Mouse (Mus musculus) thymus, postnatal 36 days (tissue): ENCODE data around the gene Pum2.
"Not testable (repeated sequence)": the region's sequence is repeated elsewhere in the genome, so short reads cannot be mapped to it uniquely, and the experiment has no call there.

ENCODE experiments used
- DNase-seq, 2 experiments: peaks; one replicate each; pipeline ENCODE4 v3.0.0; 2022; ENCODE audit warnings: mixed read lengths in 2 of 2

Gene Pum2

DNA sequence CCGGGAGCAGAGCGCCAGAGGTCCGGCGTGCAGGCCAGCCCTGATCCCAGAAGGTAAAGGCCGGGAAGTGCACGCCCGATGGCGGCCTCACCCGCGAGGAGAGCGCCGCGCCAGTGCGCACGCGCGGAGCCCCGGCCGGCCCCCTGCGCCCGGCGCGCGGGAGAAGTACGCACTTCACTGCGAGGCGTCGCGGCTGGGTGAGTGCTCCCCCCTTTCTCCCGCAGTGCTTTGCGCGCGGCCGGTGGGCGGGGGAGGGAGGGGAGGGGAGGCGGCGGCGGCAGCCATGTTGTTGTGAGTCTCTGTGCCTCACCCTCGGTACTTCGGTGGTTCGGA is at the start of gene Pum2:
Gene Pum2 (plus strand): TSS at position 161 of the 333 bp plus-strand sequence.
- peak; percentile 93 to 95 for DNase-seq

DNA sequence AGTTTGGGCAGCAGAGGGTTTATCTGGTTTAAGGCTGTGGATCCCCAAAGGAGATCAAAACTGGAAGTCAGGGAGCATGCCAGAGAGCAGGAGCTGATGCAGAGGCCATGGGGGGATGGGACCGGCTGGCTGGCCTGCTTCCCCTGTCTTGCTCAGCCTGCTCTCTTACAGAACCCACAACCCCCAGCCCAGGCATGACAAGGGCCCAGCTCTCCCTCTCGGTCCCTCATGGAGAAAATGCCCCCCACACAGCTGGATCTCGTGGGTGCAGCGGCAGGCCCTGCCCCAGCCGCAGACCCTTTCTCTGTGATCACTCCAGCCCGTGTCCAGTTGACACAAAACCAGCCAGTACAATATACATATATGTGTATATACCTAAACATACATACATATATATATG is 44.4 kb upstream of the Pum2 start:
- DNase-seq: peak in 1 of 2 experiments; percentile 6

DNA sequence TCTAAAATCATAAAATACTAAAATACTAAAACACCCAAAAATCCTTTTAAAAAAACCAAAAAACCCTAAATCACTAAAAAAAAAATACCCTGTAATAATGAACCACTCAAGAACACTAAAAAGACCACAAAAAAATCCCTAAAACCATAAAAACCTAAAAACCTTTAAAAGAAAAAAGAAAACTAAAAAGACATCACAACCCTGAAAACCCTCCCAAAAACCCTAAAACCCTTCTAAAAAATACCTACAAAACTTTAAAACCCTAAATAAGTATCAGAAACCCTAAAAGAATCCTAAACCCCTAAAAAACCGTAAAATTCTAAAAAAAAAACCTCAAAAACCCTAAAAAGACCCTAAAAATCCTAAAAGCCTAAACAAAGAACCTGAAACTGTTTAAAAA is 42.2 kb upstream of the Pum2 start:
- DNase-seq: no peak

DNA sequence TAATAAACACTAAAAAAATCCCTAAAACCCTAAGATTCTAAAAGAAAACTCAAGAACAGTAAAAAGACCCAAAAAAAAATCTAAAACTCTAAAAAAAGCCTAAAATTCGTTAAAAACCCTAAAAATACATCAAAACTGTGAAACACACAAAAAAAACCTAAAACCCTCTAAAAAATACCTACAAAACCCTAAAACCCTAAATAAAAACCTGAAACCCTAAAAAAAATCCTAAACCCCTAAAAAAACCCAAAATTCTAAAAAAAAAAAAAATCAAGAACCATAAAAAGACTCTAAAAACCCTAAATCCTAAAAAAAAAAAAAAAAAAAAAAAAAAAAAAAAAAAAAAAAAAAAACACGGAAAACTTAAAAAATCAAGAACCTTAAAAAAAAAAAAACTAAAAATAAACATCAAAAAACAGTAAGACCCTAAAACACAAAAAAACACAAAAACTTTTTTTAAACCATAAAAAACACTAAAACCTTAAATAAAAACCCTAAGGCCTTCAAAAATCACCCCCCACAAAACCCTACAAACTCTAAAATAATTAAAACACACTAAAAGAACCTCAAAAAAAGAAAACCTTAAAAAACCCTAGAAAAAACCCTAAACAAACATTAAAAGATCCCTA is 41.1 kb upstream of the Pum2 start:
- DNase-seq: no peak

DNA sequence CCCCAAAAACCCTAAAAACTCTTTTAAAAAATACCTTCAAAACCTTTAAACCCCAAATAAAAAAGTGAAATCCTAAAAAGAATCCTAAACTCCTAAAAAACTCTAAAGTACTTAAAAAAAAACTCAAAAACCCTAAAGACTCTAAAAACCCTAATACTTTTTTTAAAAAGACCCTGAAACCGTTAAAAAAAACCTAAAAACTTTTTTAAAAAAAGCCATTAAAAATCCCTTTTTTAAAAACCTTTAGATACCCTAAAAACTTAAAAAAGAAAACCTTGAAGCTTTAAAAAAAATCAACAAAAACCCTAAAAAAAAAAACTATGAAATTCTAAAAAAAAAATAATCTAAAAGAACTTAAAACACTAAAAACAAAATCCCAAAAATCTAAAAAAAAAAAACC is 39.6 kb upstream of the Pum2 start:
- DNase-seq: no peak

DNA sequence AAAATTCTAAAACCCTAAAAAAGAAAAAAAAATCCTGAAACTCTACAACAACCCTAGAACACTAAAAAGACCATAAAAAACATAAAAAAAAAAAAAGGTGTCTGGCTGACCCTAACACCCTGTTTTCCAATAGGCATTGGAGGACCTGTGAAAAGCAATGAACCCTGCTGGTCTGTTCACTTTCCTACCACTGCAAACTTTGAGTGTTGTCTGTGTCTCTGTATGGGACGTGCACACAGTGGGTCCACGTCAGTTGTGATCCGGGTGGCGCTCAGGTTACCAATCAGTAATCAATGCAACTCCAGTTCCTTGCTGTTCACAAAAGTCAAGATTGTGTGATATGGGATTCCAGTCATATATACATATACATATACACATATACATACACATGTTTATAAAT is 38.4 kb upstream of the Pum2 start:
- no peak for DNase-seq

DNA sequence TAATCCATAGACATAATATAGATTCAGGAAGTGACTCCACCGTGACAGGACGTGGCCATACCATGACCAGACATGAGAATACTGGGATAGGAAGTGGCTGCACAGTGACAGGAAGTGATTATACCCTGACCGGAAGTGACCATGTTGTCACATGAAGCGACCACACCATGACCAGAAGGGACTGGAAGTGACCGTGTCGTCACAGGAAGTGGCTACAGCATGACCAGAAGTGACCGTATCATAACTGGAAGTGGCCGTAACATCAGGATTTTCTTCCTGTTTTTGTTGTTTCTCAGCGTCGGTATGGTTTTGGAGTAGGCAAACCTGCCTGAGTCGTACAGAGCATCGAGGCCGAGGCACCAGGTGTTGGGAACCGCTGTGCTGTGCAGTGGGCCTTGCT is 37.0 kb upstream of the Pum2 start:
- DNase-seq: no peak

DNA sequence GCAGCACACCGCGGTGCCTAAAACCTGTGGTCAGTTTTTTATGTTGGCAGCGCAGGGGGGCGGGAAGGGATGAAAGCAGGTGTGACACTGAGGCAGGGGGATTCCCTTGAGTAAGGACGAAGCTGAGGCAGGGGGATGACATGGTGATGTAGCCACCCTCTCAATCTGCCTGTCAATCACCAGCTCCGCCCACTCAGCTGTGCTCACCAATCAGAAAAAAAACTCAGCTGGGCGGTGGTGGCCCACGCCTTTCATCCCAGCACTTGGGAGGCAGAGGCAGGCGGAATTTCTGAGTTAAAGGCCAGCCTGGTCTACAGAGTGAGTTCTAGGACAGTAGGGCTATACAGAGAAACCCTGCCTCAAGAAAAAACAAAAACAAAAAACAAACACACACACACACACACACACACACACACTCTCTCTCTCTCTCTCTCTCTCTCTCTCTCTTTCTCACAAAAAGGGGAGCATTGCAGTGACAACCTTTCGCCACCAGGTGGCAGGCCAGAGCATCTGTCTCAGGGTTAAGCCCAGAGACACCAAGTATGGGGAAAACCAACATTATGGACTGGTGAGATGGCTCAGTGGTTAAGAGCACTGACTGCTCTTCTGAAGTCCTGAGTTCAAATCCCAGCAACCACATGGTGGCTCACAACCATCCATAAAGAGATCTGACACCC is 35.4 kb upstream of the Pum2 start:
- DNase-seq: peak; percentile 85 to 87

DNA sequence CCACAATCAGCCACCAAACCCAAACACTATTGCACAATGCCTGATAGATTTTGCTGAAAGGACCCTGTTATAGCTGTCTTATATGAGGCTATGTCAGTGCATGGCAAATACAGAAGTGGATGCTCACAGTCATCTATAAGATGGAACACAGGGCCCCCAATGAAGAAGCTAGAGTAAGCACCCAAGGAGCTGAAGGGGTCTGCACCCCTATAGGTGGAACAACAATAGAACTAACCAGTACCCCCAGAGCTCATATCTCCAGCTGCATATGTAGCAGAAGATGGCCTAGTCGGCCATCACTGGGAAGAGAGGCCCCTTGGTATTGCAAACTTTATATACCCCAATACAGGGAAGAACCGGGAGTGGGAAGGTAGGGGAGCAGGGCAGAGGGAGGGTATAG is 33.7 kb upstream of the Pum2 start:
- DNase-seq: not testable (repeated sequence)

DNA sequence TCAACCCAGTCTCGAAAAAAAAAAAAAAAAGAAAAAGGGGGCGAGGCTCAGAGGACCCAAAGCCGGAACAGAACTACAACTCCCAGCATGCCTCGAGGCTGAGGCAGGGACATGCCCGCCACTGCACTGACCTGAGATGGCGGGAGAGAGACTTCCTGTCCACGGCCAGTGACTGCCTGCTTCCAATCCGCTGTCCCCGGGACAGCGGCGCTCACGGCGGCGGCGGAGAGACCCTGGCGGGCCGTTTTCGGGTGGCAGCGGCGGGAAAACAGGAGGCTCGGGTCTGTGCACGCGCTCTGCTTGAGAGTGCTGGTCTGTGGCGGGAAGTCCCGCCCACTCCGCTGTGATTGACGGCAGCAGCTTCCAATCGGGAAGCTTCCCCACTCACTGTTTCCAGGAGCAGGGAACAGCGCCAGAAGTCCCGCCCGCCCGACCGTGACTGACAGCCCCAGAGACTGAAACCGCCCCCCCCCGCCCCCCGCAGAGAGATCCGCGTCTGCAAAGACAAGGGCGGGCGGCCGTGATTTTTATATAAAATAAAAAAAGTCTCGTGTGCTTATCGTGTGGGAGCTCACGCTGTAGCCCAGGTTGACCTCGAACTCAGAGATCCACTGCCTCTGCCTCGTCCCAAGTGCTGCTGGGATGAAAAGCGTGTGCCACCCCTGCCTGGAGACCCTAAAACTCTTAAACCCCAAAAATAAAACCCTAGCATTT is 33.1 kb upstream of the Pum2 start:
- DNase-seq: peak; percentile 98 to 99

DNA sequence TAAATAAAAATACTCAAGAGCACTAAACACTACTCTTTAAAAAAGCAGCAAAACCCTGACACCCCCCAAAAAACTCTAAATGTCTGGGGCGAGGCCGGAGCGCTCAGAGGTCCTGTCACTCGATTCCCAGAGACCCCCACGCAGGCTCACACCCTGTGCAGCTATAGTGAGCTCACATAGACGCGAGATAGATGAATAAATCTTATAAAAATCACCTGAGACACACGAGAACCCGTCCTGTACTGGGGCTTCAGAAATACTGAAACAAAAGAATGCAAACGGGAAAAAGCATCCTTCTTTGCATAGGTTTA is 32.6 kb upstream of the Pum2 start:
- DNase-seq: peak in 1 of 2 experiments; percentile 34

DNA sequence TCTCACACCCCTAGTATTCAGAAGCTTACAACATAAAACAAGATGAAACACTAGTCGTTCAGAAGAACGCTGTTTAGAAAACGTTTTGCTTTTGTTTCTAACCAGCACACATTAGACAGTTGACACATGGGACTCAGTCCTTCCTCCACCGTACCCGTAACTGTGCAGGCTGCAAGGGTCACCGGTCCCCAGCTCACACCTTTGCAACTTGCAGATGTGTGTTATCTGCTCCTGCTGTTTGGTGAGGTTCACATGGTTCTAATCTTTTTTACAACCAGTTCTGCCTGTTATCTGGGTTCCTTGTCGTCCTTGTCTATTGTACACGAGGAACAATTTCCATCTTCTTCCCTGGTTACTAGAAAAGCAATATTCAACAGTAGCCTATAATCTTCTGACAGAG is 25.7 kb upstream of the Pum2 start:
- not testable (repeated sequence) for DNase-seq

DNA sequence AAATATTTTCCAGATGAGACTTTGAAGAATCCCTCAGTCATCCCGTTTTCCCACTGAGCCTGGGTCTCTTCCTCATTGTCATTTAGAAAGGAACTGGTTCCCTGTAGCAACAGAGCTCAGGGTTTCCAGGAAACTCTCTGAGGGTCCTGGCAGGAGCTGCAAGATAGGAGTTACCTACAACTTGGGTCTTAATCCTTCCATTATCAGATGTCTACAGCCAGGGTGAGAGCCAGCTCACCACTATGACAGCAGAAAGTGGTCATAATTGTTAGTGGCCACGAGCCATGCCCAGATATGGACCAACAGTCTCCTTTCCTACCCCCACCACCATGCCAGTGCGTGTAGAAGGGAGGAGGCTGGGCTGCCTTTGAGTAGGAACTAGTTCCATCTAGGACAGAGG is 23.9 kb upstream of the Pum2 start:
- DNase-seq: not testable (repeated sequence)

DNA sequence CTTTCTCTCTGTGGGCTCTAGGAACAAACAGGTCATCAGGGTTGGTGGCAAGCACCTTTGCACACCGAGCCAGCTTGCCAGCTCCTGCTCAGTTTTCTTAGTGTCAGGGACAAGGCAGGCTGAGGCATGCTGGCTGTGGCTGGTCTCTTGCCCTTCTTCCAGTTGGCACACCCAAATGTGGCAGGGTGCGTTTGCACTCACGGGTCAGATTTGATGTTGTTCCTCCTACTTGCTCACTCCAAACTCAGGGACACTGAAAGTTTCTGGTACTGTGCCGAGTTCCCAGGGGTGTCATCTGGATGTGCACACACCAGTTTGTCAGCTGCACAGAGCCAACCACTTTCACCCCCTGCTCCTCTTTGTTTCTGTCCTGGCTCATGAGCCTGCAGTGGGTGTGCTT is 17.3 kb upstream of the Pum2 start:
- no peak for DNase-seq

DNA sequence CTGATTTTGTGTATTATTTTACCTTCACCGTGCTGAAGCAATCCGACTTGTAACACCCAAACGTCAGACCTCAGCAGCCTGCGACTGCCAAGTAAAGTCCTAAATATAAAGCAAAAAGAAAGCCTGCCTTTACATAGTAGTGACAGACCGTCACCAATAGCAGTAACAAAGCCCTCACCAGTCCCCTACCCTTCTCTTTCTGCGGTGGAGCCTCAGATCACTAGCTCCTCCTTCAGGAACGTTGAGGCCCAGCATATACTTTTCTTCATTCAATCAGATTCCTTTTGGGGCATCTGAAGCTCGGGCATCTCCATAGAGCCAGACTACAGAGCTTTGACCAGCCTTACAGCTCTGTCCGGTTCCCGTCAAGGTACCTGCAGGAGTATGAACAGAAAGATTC is 16.8 kb upstream of the Pum2 start:
- no peak for DNase-seq

DNA sequence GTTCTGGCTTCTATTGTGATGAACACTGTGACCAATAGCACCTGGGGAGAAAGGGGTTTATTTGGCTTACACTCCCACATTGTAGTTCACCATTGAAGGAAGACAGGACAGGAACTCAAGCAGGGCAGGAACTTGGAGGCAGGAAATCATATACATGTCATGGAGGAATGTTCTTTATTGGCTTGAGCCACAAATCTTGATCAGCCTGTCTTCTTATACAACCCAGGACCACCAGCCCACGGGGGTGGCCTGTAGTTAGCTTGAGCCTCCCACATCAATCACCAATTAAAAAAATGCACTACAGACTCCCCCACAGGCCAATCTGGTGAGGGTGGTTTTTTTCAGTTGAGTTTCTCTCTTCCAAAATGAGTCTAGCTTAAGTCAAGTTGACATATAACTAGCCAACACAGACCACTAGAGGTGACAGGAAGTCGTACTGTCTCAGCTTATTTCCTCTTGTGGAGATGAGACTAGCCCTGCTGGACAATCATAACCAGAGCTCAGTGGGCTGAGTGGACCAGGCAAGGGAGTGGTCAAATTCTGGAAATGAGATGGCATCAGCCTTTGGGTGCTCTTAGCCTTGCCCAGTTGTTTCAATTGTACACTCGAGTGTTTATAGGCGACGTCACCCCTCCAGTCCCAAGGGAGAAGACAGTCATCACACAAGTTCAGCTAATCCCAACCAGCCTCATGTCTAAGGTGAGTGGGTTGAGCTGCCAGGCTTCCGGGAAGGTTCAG is 16.1 kb upstream of the Pum2 start:
- no peak for DNase-seq

DNA sequence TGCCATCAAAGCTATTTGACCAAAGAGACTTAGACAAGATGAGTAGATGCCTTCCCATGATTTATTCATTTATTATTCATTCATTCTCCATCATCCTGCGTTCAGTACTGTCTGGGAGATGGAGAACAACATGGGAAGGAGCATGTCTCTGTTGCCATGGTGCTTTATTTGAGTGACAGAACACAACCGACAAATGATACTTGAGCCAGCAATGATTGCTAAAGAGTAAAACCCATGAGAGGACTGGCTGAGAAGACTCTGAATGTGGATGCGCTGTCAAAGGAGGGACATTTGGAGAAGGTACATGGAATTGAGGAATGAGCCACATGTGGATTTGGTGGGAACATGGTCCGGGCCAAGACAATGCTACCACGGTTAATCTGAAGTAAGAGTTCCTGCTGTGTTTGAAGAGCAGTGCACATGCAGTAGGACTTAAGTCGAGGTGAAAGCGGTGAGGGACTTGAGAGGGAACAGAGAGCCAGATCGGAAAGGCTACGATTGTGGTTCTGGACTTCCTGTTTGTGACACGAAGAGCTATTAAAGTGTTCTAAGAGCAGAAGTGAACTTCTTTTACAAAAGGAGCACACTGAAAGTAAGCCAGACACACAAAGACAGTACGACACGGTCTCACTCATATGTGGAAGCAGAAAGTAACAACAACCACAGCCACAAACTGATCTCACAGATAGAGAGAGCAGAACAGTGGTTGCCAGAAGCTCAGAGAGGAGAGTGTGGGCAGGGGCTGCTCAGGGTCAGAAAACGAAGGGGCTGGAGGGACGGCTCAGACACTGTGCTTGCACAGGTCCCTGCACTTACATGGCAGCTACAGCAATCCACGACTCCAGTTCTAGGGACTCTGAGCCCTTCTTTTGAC is 14.3 kb upstream of the Pum2 start:
- DNase-seq: no peak

DNA sequence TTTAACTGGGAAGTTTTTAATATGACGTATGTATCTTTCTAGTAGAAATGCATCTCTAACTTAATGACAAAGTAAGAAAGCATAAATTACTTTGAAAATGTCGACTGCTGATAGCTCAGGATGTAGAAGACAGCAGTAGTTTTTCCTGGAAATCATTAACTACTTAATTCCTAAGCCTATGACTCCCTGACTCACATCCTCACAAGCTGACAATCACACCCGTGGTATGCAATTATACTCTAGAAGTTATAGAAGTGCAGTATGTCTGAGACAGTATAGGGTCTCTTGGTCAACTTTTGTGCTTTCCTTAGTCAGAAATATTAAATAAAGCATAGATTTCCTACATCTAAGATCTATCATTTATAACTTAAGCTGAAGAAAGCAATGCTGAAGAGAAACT is 12.2 kb upstream of the Pum2 start:
- no peak for DNase-seq

DNA sequence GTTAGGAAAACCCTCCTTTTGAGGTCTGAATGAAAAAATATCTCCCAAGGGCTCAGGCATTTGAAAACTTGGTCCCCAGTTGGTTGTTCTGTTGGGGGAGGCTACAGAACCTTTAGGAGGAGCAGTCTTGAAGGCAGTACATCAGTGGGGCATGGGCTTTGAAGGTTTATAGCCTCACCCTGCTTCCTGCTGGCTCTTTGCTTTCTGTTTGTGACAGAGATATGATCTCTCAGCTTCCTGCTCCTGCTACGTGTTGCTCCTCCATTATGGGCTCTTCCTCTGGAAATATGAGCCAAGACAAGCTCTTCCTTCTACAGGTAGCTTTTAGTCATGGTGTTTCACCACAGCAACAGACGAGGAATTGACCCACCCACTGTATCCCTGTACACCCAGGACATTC is 11.8 kb upstream of the Pum2 start:
- peak; percentile 24 to 43 for DNase-seq

DNA sequence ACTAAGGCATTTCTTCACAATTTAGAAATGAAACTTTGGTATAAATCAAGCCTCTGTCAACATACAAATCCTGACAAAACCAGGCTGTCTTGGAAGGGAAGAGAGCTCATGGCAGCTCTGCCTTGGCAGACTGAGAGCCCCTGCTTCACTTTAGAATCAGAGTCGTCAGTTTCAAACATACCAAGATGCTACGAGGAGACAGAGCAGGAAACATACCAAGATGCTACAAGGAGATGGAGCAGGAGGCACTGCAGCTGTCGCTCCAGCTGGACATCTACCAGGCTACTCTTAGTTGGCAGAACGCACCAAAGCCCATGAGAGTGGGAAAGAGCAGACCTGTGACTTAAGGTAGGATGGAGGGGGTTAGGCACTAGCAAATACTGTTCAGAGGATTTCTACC is 11.2 kb upstream of the Pum2 start:
- DNase-seq: no peak

DNA sequence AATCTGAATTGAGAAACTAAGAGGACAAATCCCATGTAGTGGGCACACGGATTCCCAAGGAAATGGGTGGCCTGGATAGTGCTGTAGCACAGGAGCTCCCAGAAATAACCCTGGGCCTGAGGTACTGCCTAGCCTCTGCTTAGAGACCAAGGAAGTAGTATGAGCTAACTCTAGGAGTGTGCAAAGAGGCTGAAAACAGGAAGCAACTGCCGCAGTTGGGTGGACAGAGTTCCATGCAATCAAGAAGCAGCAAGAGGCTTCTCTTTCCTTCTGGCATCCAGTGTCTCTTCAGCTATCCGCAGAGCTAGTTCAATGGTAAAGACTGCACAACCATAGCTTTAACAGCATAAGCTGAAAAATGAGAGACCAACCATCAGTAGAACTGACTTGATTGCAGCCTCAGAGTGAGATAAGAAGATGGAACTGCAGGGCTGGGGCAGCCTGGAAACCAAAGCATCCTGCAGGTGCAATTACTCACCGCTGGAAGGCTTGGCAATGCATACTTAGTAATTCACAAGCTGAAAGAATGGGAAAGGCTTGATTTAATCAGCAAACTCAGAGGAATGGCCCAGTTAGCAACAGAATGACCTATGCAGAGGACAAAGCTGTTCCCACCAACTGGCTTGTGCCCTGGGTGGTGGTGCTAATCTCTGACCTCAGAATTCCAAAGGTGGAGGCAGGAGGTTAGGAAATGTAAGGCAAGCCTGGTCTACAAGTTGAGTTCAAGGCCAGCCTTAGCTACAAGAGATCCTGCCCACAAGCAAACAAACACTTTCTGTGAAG is 6.3 kb upstream of the Pum2 start:
- DNase-seq: no peak

DNA sequence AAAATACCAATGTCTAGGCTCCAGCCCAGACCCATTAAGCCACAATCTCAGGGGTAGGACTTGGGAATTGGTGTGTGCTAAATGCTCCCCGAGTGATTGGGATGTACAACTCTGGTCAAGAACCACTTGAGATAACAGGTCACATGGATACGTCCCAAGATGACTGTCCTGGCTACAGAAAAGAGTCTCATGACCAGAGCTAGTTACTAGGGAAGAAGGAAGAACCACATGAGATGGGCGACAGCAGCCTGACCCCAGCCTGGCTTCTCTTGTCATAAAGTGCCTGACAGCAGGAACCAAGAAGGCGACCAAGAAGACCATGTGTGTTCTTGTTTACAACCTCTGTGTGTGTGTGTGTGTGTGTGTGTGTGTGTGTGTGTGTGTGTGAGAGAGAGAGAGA is 4.5 kb upstream of the Pum2 start:
- no peak for DNase-seq
